Mouse (Mus musculus): ENCODE measurements around the gene Glrx3. TPM values are rescaled to one million over a fixed set of nuclear protein-coding genes. Genes with fewer than 3 reads are reported as not detected.
"Not testable (repeated sequence)": the region's sequence is repeated elsewhere in the genome, so short reads cannot be mapped to it uniquely, and the experiment has no call there.

The Glrx3 gene
- polyA plus RNA-seq, 1 experiment from 2014 or later = 257 TPM

- no peaks in the 10 kb centered on the region for H3K36me3 ChIP-seq (ENCODE audit: insufficient read depth)
- WGBS = 4% methylated on average over 7 of the region's 7 CpGs
- no peaks in the 10 kb centered on the region; the same call in 1 of the 2 replicates for H3K4me1 ChIP-seq (ENCODE audit: insufficient read depth)
- TF ChIP-seq CTCF (IDR thresholded peaks at IDR 0.05; ENCODE audit: low read depth) = no peak
- no peaks in the 10 kb centered on the region for H3K9me3 ChIP-seq (ENCODE audit: low read depth, low read length)
- peak; percentile 23 for ATAC-seq (ENCODE audit: insufficient read depth)
- peak overlapping the region; percentile 97 for H3K4me3 ChIP-seq (ENCODE audit: low read depth, low read length)
- no peaks in the 10 kb centered on the region for H3K27me3 ChIP-seq (ENCODE audit: insufficient read depth, low read length)
- peak overlapping the region; percentile 90 for H3K9ac ChIP-seq
- peak; percentile 31 for DNase-seq
- peak overlapping the region; percentile 84 for H3K27ac ChIP-seq (ENCODE audit: low read depth)
- peak overlapping the region; percentile 82 for H3K4me2 ChIP-seq
These were observed 751 bp downstream of the Glrx3 start for GRCm38 (mm10) chr7:137438179-137438550.

GRCm38 (mm10) chr7:137438962-137439361, 1.5 kb downstream of the Glrx3 start:
- DNase-seq; H3K27ac ChIP-seq (ENCODE audit: low read depth); H3K27me3 ChIP-seq (ENCODE audit: insufficient read depth, low read length); H3K36me3 ChIP-seq (ENCODE audit: insufficient read depth); H3K4me1 ChIP-seq (ENCODE audit: insufficient read depth); ATAC-seq (ENCODE audit: insufficient read depth); H3K9me3 ChIP-seq (ENCODE audit: low read depth, low read length): not testable (repeated sequence)
- H3K4me3 ChIP-seq (ENCODE audit: low read depth, low read length) = peak overlapping the region; percentile 97
- peak overlapping the region; percentile 90 for H3K9ac ChIP-seq
- H3K4me2 ChIP-seq = peak overlapping the region; percentile 82
- 80% methylated on average over 7 of the region's 7 CpGs for WGBS

- Histone ChIP-seq H3K36me3 (ENCODE audit: insufficient read depth) (peaks cover 20% of the 10 kb centered on the region; the same call in 1 of the 2 replicates), H3K27ac (ENCODE audit: low read depth) (no peak overlapping the region), H3K9me3 (ENCODE audit: low read depth, low read length) (no peaks in the 10 kb centered on the region), H3K4me1 (ENCODE audit: insufficient read depth) (no peaks in the 10 kb centered on the region; the same call in 1 of the 2 replicates), H3K9ac (no peak overlapping the region), H3K27me3 (ENCODE audit: insufficient read depth, low read length) (no peaks in the 10 kb centered on the region), H3K4me3 (ENCODE audit: low read depth, low read length) (no peak overlapping the region), H3K4me2 (no peak overlapping the region)
- no peak for TF ChIP-seq CTCF (IDR thresholded peaks at IDR 0.05; ENCODE audit: low read depth)
- 93% methylated on average over 4 of the region's 4 CpGs for WGBS
- no peak for DNase-seq
- no peak for ATAC-seq (ENCODE audit: insufficient read depth)
These were observed 5.5 kb downstream of the Glrx3 start for GRCm38 (mm10) chr7:137442951-137443350.

GRCm38 (mm10) chr7:137445321-137445720, 7.9 kb downstream of the Glrx3 start:
- H3K36me3 ChIP-seq (ENCODE audit: insufficient read depth) = peaks cover 39% of the 10 kb centered on the region
- H3K27ac ChIP-seq (ENCODE audit: low read depth) = no peak overlapping the region
- H3K4me2 ChIP-seq = no peak overlapping the region
- no peaks in the 10 kb centered on the region for H3K4me1 ChIP-seq (ENCODE audit: insufficient read depth)
- no peak for TF ChIP-seq CTCF (IDR thresholded peaks at IDR 0.05; ENCODE audit: low read depth)
- no peaks in the 10 kb centered on the region for H3K27me3 ChIP-seq (ENCODE audit: insufficient read depth, low read length)
- ATAC-seq (ENCODE audit: insufficient read depth) = no peak
- no peaks in the 10 kb centered on the region for H3K9me3 ChIP-seq (ENCODE audit: low read depth, low read length)
- WGBS = 90% methylated on average over 12 of the region's 12 CpGs
- no peak for DNase-seq
- H3K4me3 ChIP-seq (ENCODE audit: low read depth, low read length) = no peak overlapping the region
- H3K9ac ChIP-seq = no peak overlapping the region

GRCm38 (mm10) chr7:137461396-137461795, 24.0 kb downstream of the Glrx3 start:
- H3K4me1 ChIP-seq (ENCODE audit: insufficient read depth) = no peaks in the 10 kb centered on the region
- ATAC-seq (ENCODE audit: insufficient read depth) (no peak), DNase-seq (no peak)
- H3K9me3 ChIP-seq (ENCODE audit: low read depth, low read length) = no peaks in the 10 kb centered on the region
- 82% methylated on average over 5 of the region's 5 CpGs for WGBS
- H3K4me3 ChIP-seq (ENCODE audit: low read depth, low read length) = no peak overlapping the region
- no peak overlapping the region for H3K9ac ChIP-seq
- H3K4me2 ChIP-seq = no peak overlapping the region
- peaks cover 80% of the 10 kb centered on the region for H3K36me3 ChIP-seq (ENCODE audit: insufficient read depth)
- H3K27me3 ChIP-seq (ENCODE audit: insufficient read depth, low read length) = no peaks in the 10 kb centered on the region
- H3K27ac ChIP-seq (ENCODE audit: low read depth) = no peak overlapping the region
- TF ChIP-seq CTCF (IDR thresholded peaks at IDR 0.05; ENCODE audit: low read depth) = no peak

GRCm38 (mm10) chr7:137468174-137468573, 30.8 kb downstream of the Glrx3 start:
- peaks cover 54% of the 10 kb centered on the region for H3K36me3 ChIP-seq (ENCODE audit: insufficient read depth)
- peak; percentile 50 for TF ChIP-seq CTCF (IDR thresholded peaks at IDR 0.05; ENCODE audit: low read depth)
- no peaks in the 10 kb centered on the region for H3K4me1 ChIP-seq (ENCODE audit: insufficient read depth)
- ATAC-seq (ENCODE audit: insufficient read depth) (no peak), DNase-seq (peak; percentile 58)
- no peaks in the 10 kb centered on the region for H3K27me3 ChIP-seq (ENCODE audit: insufficient read depth, low read length)
- no peak overlapping the region for H3K9ac ChIP-seq
- no peak overlapping the region for H3K27ac ChIP-seq (ENCODE audit: low read depth)
- H3K4me2 ChIP-seq = no peak overlapping the region
- no peaks in the 10 kb centered on the region for H3K9me3 ChIP-seq (ENCODE audit: low read depth, low read length)
- no peak overlapping the region for H3K4me3 ChIP-seq (ENCODE audit: low read depth, low read length)
- WGBS = 75% methylated on average over 4 of the region's 4 CpGs

- DNase-seq (peak; percentile 30), ATAC-seq (ENCODE audit: insufficient read depth) (peak; percentile 71; the same call in 1 of the 2 replicates)
These were observed 34.2 kb downstream of the Glrx3 start for GRCm38 (mm10) chr7:137471431-137472120.

More at GRCm38 (mm10) chr7:137471431-137472120, 34.2 kb downstream of the Glrx3 start:
- 53% methylated on average over 7 of the region's 7 CpGs for whole genome bisulfite sequencing
- Histone ChIP-seq H3K36me3 (ENCODE audit: insufficient read depth) (peaks cover 22% of the 10 kb centered on the region), H3K27me3 (ENCODE audit: insufficient read depth, low read length) (no peaks in the 10 kb centered on the region), H3K4me2 (no peak overlapping the region), H3K9ac (no peak overlapping the region), H3K4me3 (ENCODE audit: low read depth, low read length) (no peak overlapping the region), H3K27ac (ENCODE audit: low read depth) (no peak overlapping the region), H3K4me1 (ENCODE audit: insufficient read depth) (no peaks in the 10 kb centered on the region), H3K9me3 (ENCODE audit: low read depth, low read length) (no peaks in the 10 kb centered on the region)
- TF ChIP-seq CTCF (IDR thresholded peaks at IDR 0.05; ENCODE audit: low read depth) = peak; percentile 29; the same call in 1 of the 2 replicates
